Mouse (Mus musculus) cerebellum, adult 9-10 months (tissue): ENCODE measurements around the gene Slc25a10.

Experiments
- DNase-seq: peaks from one replicate; pipeline ENCODE4 v3.0.0; 2022

The Slc25a10 gene

GRCm38 (mm10) chr11:120485251-120485650 is 6.4 kb upstream of the Slc25a10 start:
- DNase-seq: no peak

- DNase-seq: no peak
Measured at GRCm38 (mm10) chr11:120488516-120488915, 3.1 kb upstream of the Slc25a10 start.

DNA sequence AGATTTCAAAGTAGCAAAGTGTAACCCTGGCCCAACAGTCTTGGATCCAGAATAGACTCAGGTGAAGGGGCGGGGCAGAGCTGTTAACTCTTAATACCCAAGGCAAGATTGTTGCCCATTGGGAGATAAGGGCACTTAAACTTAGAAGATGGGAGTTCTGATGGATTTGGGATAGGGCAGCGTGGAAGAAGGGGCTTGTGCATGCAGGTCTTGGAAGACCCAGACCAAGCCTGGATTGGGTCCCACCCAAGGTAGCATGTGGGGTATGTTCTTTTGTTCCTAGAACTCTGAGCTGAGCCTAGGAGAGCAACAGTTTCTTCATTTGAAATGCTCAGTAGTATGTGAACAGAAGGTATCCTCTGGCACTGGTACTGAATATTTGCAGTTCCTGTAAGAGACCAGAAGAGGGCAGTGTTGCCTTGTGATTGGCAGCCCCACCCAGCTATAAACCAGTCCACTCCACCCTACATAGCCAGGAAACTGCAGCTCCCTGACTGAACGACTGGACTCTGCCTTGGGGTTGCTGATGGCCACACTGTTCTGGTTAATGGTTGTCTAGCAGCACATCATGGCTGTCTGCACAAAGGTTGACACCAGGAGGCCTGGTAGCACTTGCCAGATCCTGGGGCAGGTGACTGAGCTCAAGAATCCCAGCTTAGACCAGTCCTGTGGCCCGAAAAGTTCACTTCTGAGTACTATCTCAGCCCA is 2.4 kb upstream of the Slc25a10 start:
- peak; percentile 86 for DNase-seq

- no peak for DNase-seq
Measured at GRCm38 (mm10) chr11:120490291-120491046, 1.2 kb upstream of the Slc25a10 start.

- DNase-seq: no peak
Measured at GRCm38 (mm10) chr11:120492024-120492877, 611 bp downstream of the Slc25a10 start.

DNA sequence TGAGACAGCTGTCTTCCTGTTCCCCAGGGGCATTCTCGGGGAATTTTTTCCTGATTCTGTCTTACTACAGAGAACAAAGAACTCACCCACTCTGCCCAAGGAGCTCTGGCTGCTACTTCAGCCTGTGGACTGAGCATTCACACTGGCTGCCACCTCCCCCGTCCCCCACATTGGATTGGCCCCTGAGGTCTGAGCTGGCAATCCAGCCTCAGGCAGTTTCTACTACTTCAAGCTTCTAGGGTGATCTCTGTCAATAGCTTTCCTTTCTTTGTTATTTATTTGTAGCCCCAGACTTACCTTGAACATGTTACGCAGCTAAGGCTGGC is 1.2 kb downstream of the Slc25a10 start:
- DNase-seq: no peak

DNA sequence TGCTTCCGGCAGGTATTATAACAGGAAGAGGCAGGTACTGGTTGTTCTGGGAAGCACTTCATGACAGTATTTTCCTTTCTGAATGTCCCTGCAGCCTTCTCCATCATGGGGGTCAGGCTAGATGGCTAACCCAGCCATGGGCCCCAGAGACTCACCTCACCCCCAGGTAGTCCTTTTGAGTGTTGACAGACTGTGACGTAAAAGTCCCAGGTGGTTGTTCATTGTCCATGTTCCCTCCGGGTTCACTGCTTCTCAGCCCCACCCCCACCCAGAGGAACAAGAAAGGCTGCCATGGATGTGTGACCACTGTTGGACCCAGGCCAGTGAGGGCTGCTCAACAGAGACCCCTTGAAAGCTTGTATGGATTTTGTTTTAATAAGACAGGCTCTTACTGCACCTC is 1.7 kb downstream of the Slc25a10 start:
- DNase-seq: no peak

DNA sequence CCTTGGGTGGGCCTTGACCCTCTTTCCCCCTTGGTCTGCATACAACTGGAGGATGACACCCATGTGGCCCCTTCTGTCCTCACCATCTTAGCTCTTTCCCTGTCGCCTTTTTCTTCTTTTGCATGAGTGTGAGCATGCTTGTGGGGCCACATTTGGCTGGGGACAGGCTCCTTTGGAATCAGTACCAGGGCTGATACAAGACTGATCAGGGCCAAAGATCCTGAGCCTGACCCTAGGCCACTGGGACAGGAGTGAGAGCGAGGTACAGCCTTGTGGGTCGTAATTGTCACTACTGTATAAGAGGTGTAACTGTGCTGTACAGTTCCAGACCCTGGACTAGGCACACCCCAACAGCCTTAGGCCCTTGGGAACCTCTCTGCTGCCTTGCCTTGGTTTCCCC is 2.3 kb downstream of the Slc25a10 start:
- no peak for DNase-seq

DNA sequence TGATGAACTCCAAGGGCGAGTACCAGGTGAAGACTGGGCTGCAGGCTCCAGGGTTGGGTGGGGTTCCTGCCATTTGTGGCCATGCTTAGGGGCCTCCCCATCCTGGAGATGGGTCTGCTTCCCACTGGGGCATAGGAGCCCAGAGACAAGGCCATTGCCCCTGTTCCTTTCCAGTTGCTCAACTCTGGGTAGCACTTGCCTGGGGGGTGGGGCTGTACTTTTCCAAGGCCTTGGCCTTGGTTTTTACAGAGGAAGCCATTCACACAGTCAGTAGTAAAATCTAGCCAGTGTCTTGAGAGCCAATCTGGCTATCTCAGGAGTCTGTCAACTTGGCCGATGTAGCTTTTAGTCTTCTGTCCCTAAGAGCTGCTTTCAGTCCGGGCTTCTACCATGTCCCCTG is 5.8 kb downstream of the Slc25a10 start:
- no peak for DNase-seq

- no peak for DNase-seq
Measured at GRCm38 (mm10) chr11:120498226-120498625, 6.6 kb downstream of the Slc25a10 start.

DNA sequence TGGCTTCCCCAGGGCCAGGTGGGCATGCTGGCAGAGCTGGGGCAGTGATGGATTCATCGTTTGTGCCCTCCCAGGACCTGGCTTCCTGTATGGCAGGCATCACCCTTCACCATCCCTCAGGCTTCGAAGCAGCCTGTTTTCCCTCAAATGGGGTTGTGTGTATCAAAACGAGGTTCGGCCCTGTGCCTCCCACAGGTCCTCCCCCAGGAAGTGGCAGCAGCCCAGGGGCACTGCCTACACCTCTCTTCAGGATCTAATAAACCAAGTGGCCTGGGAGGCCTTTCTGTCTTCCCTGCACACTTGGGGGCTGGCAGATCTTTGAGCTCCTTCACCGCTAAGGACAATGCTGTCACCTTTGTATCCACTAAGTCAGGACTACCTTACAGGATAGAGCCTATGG is 7.3 kb downstream of the Slc25a10 start:
- no peak for DNase-seq

DNA sequence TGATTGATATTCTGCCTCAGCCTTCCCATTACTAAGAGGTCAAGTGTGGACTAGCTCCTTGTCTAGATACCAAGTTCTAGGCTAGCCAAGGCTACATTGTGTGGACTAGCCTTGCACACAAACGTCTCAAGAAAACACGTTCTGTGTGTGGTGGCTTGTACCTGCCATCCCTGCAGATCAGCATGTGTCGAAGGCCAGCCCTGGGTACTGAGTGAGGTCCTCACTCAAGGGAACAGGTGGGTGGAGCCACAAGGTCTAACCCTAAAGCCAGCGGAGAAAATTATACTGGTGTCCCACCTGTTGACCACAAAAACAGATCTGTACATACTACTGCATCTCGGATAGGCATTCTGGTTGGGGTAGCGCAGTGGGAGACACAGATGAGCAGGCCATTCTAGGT is 8.3 kb downstream of the Slc25a10 start:
- DNase-seq: no peak

GRCm38 (mm10) chr11:120500357-120500756 is 8.7 kb downstream of the Slc25a10 start:
- no peak for DNase-seq

GRCm38 (mm10) chr11:120501018-120501417 is 9.4 kb downstream of the Slc25a10 start:
- DNase-seq: no peak

GRCm38 (mm10) chr11:120501701-120502100 is 10.1 kb downstream of the Slc25a10 start:
- DNase-seq: no peak

- no peak for DNase-seq
Measured at GRCm38 (mm10) chr11:120505661-120506060, 14.0 kb downstream of the Slc25a10 start.

- no peak for DNase-seq
Measured at GRCm38 (mm10) chr11:120506899-120507298, 15.3 kb downstream of the Slc25a10 start.

DNA sequence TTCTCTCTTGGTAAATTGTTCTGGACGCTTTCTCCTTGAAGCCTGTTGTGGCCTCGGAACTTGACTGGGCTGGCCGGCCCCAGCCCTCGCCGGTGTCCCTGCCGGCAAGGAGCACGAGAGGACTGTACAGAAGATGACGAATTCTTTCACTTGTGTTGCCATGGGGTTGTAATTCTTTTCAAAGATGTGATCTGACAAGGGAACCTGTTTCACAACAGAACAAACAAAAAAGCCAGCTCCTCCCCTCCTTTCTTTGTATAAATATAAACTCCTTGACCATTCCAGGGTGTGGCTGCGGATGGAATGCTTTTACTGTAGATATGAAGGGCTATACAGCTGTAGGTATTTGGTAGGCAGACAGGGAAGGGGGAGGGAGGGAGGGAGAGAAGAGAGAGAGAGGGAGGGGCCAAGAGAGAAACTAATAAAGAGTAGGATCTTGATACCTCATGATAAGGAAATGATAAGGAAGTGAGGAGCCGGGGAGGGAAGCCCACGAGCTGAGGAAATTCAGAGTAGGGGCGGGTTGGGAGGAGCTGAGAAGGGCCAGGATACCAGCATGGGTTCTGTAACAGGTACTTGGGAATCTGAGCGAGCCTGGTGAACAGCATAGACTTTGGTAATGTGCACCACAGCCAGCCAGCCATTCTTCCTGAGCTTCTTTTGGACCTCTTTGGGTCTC is 16.1 kb downstream of the Slc25a10 start:
- no peak for DNase-seq

DNA sequence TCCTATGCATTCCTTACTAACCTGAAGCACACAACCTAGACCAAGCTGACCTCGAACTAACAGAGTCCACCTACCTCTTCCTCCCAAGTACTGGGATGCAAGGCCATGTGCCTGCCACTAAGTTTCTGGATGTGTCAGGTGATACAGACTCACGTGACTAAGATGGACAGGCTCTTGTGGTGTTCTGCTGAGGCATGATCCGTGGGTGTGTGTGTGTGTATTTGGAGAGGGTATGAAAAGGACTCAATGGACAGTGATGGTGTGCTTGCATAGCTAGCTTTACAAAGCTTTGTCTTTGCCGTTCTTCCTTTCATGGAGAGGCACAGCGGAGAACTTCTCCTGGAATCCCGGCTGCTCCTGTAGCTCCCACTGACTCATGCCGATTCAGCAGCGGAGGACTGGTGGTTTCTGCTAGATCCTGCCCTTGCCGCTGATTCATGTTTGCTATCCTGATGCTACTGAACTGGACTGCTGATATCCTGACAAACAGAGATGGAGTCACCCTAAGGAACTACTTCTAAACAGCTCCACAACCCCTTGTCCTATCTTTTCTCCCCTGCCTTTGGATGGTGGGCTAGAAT is 16.7 kb downstream of the Slc25a10 start:
- no peak for DNase-seq

DNA sequence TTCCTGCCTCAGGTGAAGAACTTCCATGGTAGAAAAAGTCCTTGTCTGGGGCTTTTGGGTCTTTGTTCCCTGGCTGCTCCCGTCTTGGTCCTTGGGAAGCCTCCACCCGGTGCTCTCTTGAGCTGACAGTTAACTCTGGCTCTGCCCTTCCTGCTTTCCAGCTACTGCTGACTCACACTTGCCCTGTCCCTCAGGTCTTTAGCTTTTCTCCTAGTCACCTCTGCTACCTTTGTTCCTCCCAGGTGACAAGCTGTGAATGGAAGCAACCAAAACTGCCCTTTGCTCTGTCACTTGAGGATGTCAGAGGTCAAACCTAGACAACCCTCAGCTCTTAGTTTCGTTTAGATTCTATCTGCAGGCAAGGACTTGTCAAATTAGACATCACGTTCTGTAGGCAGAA is 18.3 kb downstream of the Slc25a10 start:
- no peak for DNase-seq

- no peak for DNase-seq
Measured at GRCm38 (mm10) chr11:120510375-120511030, 18.9 kb downstream of the Slc25a10 start.

- DNase-seq: peak; percentile 72
Measured at GRCm38 (mm10) chr11:120512790-120513453, 21.3 kb downstream of the Slc25a10 start.
